Mouse (Mus musculus): ENCODE data around the gene Pcyt1a. TPM values are rescaled to one million over a fixed set of nuclear protein-coding genes. Genes with fewer than 3 reads are reported as not detected.

The Pcyt1a gene
- polyA plus RNA-seq, 1 experiment from 2014 or later: 46.9 TPM

GRCm38 (mm10) chr16:32445558-32445957, 14.8 kb downstream of the Pcyt1a start:
- no peak overlapping the region for H3K9ac ChIP-seq (ENCODE audit: low read depth, low read length)
- no peak overlapping the region for H3K4me2 ChIP-seq (ENCODE audit: low read length)
- H3K36me3 ChIP-seq (ENCODE audit: control insufficient read depth, insufficient read depth, low read length): no peaks in the 10 kb centered on the region; the same call in 1 of the 2 replicates
- no peak overlapping the region for H3K27ac ChIP-seq (ENCODE audit: low read depth, low read length)
- no peak overlapping the region for H3K4me3 ChIP-seq (ENCODE audit: low read length)
- H3K27me3 ChIP-seq (replicated peaks; ENCODE audit: control insufficient read depth, insufficient read depth, low read length): no peaks in the 10 kb centered on the region
- H3K9me3 ChIP-seq (ENCODE audit: control insufficient read depth, low read length): no peaks in the 10 kb centered on the region
- no peak for ATAC-seq
- 88% methylated on average over 1 of the region's 1 CpGs for WGBS
- no peaks in the 10 kb centered on the region for H3K4me1 ChIP-seq (ENCODE audit: control insufficient read depth, insufficient read depth, low read depth, low read length)

DNA sequence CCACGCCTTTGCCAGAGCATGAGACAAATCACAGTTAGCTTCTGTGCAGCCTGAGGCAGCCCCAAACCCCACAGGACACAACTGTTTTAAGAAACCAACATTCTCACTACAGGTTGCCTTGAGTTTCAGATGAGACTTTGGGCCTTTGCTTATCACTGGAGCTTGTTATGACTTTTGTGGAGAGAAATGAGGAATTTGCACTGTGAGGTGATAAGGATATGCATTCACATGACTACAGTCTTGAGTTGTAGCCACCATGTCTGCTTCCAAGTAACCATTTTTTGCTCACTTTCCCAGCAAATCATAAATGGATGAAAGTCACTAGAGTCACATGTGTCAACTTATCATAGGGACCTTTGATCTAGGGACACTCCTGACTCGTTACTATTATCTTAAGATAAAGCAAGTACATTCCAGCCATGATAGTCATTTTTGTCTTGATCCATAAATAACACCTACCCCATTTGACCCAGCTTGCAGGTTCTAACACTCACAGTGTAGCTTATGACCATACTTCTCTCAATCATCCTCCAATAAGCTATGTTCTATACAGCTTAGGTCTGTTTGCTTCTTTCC, 15.9 kb downstream of the Pcyt1a start:
- no peak overlapping the region for H3K4me3 ChIP-seq (ENCODE audit: low read length)
- no peaks in the 10 kb centered on the region for H3K4me1 ChIP-seq (ENCODE audit: control insufficient read depth, insufficient read depth, low read depth, low read length)
- WGBS: 85% methylated on average over 2 of the region's 2 CpGs
- H3K9me3 ChIP-seq (ENCODE audit: control insufficient read depth, low read length): no peaks in the 10 kb centered on the region
- no peaks in the 10 kb centered on the region for H3K27me3 ChIP-seq (replicated peaks; ENCODE audit: control insufficient read depth, insufficient read depth, low read length)
- ATAC-seq: no peak
- no peak overlapping the region for H3K4me2 ChIP-seq (ENCODE audit: low read length)
- H3K36me3 ChIP-seq (ENCODE audit: control insufficient read depth, insufficient read depth, low read length): no peaks in the 10 kb centered on the region
- H3K27ac ChIP-seq (ENCODE audit: low read depth, low read length): no peak overlapping the region
- no peak overlapping the region for H3K9ac ChIP-seq (ENCODE audit: low read depth, low read length)

- H3K27ac ChIP-seq (ENCODE audit: low read depth, low read length): no peak overlapping the region
- 0 out of 2 replicates have a peak, but pooled peaks cover 3% of the 10 kb centered on the region for H3K36me3 ChIP-seq (ENCODE audit: control insufficient read depth, insufficient read depth, low read length)
- no peaks in the 10 kb centered on the region for H3K27me3 ChIP-seq (replicated peaks; ENCODE audit: control insufficient read depth, insufficient read depth, low read length)
- no peak overlapping the region for H3K9ac ChIP-seq (ENCODE audit: low read depth, low read length)
- no peaks in the 10 kb centered on the region for H3K4me1 ChIP-seq (ENCODE audit: control insufficient read depth, insufficient read depth, low read depth, low read length)
- 96% methylated on average over 3 of the region's 3 CpGs for WGBS
- H3K4me3 ChIP-seq (ENCODE audit: low read length): no peak overlapping the region
- H3K9me3 ChIP-seq (ENCODE audit: control insufficient read depth, low read length): no peaks in the 10 kb centered on the region
- H3K4me2 ChIP-seq (ENCODE audit: low read length): no peak overlapping the region
- ATAC-seq: no peak
Measured at GRCm38 (mm10) chr16:32449665-32450064, 18.9 kb downstream of the Pcyt1a start.

DNA sequence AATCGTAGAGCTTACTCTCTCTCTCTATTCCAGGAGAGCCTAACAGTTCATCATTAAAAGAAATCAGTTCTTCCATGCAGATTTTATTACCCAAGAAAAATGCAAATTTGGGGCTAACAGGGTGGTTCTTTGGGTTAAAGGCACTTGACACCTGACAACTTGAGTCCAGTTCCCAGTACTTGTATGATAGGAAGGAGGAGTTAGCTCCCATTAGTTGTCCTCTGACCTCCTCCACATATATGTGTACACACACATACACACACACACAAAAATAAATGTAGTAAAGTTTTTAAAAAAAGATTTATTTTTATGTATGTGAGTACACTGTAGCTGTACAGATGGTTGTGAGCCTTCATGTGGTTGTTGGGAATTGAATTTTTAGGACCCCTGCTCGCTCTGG, 19.4 kb downstream of the Pcyt1a start:
- Histone ChIP-seq H3K4me1 (ENCODE audit: control insufficient read depth, insufficient read depth, low read depth, low read length) (no peaks in the 10 kb centered on the region), H3K9ac (ENCODE audit: low read depth, low read length) (no peak overlapping the region), H3K36me3 (ENCODE audit: control insufficient read depth, insufficient read depth, low read length) (0 out of 2 replicates have a peak, but pooled peaks cover 3% of the 10 kb centered on the region), H3K27me3 (replicated peaks; ENCODE audit: control insufficient read depth, insufficient read depth, low read length) (no peaks in the 10 kb centered on the region), H3K27ac (ENCODE audit: low read depth, low read length) (no peak overlapping the region), H3K4me3 (ENCODE audit: low read length) (no peak overlapping the region), H3K4me2 (ENCODE audit: low read length) (no peak overlapping the region), H3K9me3 (ENCODE audit: control insufficient read depth, low read length) (no peaks in the 10 kb centered on the region)
- ATAC-seq: no peak
- WGBS: 95% methylated on average over 2 of the region's 2 CpGs

DNA sequence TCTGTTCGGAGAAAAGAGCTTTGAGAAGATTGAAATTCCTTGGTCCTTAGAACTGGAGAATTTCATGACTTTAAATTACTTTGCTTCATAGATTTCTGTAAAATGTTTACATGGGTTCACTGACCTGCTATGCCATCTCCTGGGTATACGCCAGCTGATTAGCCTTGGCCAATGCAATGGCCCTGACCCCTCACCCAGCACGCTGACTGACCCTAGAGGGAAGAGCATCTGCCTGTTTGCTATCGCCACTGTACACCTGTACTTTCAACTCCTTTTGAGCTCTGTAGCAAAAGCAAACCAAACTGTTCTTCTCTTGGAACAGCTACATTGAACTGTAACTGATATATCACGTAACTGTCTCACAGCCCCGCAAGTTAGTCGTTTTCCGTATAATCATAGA, 22.4 kb downstream of the Pcyt1a start:
- Histone ChIP-seq H3K9ac (ENCODE audit: low read depth, low read length) (no peak overlapping the region), H3K27me3 (replicated peaks; ENCODE audit: control insufficient read depth, insufficient read depth, low read length) (no peaks in the 10 kb centered on the region), H3K36me3 (ENCODE audit: control insufficient read depth, insufficient read depth, low read length) (peaks cover 6% of the 10 kb centered on the region; the same call in 1 of the 2 replicates), H3K27ac (ENCODE audit: low read depth, low read length) (no peak overlapping the region), H3K4me1 (ENCODE audit: control insufficient read depth, insufficient read depth, low read depth, low read length) (no peaks in the 10 kb centered on the region), H3K4me2 (ENCODE audit: low read length) (no peak overlapping the region), H3K9me3 (ENCODE audit: control insufficient read depth, low read length) (no peaks in the 10 kb centered on the region), H3K4me3 (ENCODE audit: low read length) (no peak overlapping the region)
- ATAC-seq: no peak
- 94% methylated on average over 8 of the region's 8 CpGs for WGBS

GRCm38 (mm10) chr16:32454646-32455045, 23.9 kb downstream of the Pcyt1a start:
- no peak for ATAC-seq
- H3K36me3 ChIP-seq (ENCODE audit: control insufficient read depth, insufficient read depth, low read length): peaks cover 9% of the 10 kb centered on the region; the same call in 1 of the 2 replicates

DNA sequence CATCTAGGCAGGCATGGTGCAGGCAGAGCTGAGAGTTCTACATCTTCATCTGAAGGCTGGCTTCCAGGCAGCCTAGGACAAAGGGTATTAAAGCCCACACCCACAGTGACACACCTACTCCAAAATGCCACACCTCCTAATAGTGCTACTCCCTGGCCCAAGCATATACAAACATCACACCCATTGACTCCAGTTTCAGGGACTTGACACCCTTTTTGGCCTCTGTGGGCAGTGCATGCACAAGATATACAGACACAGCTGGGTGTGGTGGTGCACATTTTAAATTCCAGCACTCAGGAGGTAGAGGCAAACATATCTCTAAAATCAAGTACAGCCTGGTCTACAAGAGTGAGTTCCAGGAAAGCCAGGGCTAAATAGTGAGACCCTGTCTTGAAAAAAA, 25.4 kb downstream of the Pcyt1a start:
- no peak for ATAC-seq
- Histone ChIP-seq H3K4me1 (ENCODE audit: control insufficient read depth, insufficient read depth, low read depth, low read length) (no peaks in the 10 kb centered on the region), H3K4me2 (ENCODE audit: low read length) (no peak overlapping the region)

More at GRCm38 (mm10) chr16:32454646-32455045, 23.9 kb downstream of the Pcyt1a start:
- Histone ChIP-seq H3K4me3 (ENCODE audit: low read length) (no peak overlapping the region), H3K4me2 (ENCODE audit: low read length) (no peak overlapping the region), H3K4me1 (ENCODE audit: control insufficient read depth, insufficient read depth, low read depth, low read length) (no peaks in the 10 kb centered on the region), H3K27me3 (replicated peaks; ENCODE audit: control insufficient read depth, insufficient read depth, low read length) (no peaks in the 10 kb centered on the region), H3K9me3 (ENCODE audit: control insufficient read depth, low read length) (no peaks in the 10 kb centered on the region), H3K9ac (ENCODE audit: low read depth, low read length) (no peak overlapping the region), H3K27ac (ENCODE audit: low read depth, low read length) (no peak overlapping the region)
- WGBS: 85% methylated on average over 5 of the region's 5 CpGs

DNA sequence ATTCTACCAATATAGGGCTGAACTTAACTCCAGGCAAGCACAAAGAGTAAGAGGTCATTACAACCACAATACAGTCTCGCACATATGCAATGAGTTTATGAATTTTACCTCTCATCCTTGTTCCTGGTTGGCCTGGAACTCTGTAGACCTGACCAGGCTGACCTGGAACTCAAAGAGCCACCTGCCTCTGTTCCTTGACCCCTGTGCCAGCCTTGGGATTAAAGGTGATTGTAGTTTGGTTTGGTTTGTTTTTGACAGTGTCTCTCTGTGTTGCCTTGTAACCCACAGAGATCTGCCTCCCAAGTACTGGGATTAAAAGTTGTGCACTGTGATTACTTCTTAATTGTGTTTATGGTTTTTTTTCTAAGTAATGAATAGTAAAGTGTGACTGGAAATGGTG, 26.0 kb downstream of the Pcyt1a start:
- no peak overlapping the region for H3K9ac ChIP-seq (ENCODE audit: low read depth, low read length)
- no peak for ATAC-seq
- H3K27me3 ChIP-seq (replicated peaks; ENCODE audit: control insufficient read depth, insufficient read depth, low read length): no peaks in the 10 kb centered on the region
- no peak overlapping the region for H3K4me3 ChIP-seq (ENCODE audit: low read length)
- no peaks in the 10 kb centered on the region for H3K9me3 ChIP-seq (ENCODE audit: control insufficient read depth, low read length)
- H3K27ac ChIP-seq (ENCODE audit: low read depth, low read length): no peak overlapping the region
- H3K4me1 ChIP-seq (ENCODE audit: control insufficient read depth, insufficient read depth, low read depth, low read length): no peaks in the 10 kb centered on the region
- no peak overlapping the region for H3K4me2 ChIP-seq (ENCODE audit: low read length)
- peaks cover 9% of the 10 kb centered on the region; the same call in 1 of the 2 replicates for H3K36me3 ChIP-seq (ENCODE audit: control insufficient read depth, insufficient read depth, low read length)
- WGBS: 95% methylated on average over 1 of the region's 1 CpGs

More for the DNA sequence above, 25.4 kb downstream of the Pcyt1a start:
- no peak overlapping the region for H3K9ac ChIP-seq (ENCODE audit: low read depth, low read length)
- H3K4me3 ChIP-seq (ENCODE audit: low read length): no peak overlapping the region
- no peaks in the 10 kb centered on the region for H3K27me3 ChIP-seq (replicated peaks; ENCODE audit: control insufficient read depth, insufficient read depth, low read length)
- H3K36me3 ChIP-seq (ENCODE audit: control insufficient read depth, insufficient read depth, low read length): peaks cover 9% of the 10 kb centered on the region; the same call in 1 of the 2 replicates
- H3K27ac ChIP-seq (ENCODE audit: low read depth, low read length): no peak overlapping the region
- H3K9me3 ChIP-seq (ENCODE audit: control insufficient read depth, low read length): no peaks in the 10 kb centered on the region

DNA sequence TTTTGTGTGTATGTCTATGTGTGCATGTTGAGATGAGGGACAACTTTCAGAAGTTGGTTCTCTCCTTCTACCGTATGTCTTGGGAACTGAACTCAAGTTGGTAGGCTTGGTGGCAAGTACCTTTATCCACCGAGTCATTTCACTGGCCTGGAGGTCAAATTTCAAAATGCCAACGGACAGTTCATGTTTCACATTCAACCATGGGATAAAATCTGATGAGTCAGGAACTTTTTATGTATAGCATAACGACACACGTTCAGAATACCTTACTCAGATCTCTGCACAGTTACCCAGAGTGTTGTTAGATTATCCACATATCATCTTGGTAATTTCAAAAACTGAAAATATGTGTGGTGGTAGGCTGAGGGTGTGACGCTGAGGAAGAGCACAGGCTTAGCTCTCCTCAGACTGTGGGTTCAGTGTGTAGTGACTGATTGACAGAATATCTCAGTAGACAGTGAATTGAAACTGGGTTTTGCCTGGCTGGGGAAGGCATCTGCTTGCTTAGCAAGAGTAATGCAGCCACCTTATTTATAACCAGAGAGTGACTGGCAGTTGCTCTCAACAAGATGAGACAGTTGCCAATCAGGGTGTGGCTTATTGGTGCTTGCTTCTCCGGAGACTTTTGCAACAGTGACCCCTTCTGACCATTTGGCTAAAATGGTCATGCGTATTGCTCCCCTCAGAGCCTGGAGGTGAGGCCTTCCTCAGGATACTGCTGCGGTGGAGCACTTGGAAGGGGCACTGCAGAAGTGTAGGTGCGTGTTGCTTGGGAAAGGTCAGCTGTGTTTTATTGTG, 27.1 kb downstream of the Pcyt1a start:
- no peak for ATAC-seq
- Histone ChIP-seq H3K9ac (ENCODE audit: low read depth, low read length) (no peak overlapping the region), H3K4me2 (ENCODE audit: low read length) (no peak overlapping the region), H3K4me1 (ENCODE audit: control insufficient read depth, insufficient read depth, low read depth, low read length) (no peaks in the 10 kb centered on the region), H3K9me3 (ENCODE audit: control insufficient read depth, low read length) (no peaks in the 10 kb centered on the region), H3K27me3 (replicated peaks; ENCODE audit: control insufficient read depth, insufficient read depth, low read length) (no peaks in the 10 kb centered on the region), H3K27ac (ENCODE audit: low read depth, low read length) (no peak overlapping the region), H3K36me3 (ENCODE audit: control insufficient read depth, insufficient read depth, low read length) (peaks cover 13% of the 10 kb centered on the region), H3K4me3 (ENCODE audit: low read length) (no peak overlapping the region)
- 70% methylated on average over 10 of the region's 10 CpGs for WGBS

All from hindbrain, embryonic 16.5 days (tissue).